Mouse (Mus musculus) spleen, adult 2 months (tissue): Measurements from ENCODE around the gene Gabbr2.

ENCODE experiments used
- CTCF ChIP-seq: fragments of 200-500 bp; IDR thresholded peaks from 2 replicates; pipeline ENCODE4 v1.5.1; 2011; ENCODE audit warnings: mild to moderate bottlenecking, inconsistent platforms; ENCODE audit not compliant: insufficient read depth, insufficient read length, insufficient replicate concordance; ENCODE audit errors: extremely low read depth
- POLR2A ChIP-seq: fragments of 200-500 bp; IDR thresholded peaks from 2 replicates; pipeline ENCODE4 v1.6.1; 2011; ENCODE audit warnings: low read depth, low read length, inconsistent platforms

- TF ChIP-seq POLR2A (no peak), CTCF (peak; percentile 72; the same call in 1 of the 2 replicates)
Measured at GRCm38 (mm10) chr4:47020563-47020962, 28.9 kb upstream of the Gabbr2 start.
